Mouse (Mus musculus) lung, postnatal 25 days (tissue): ENCODE results near the gene Skap2.

ENCODE experiments used
- DNase-seq: peaks from one replicate; pipeline ENCODE4 v3.0.0; 2022; ENCODE audit warnings: low spot score

Gene Skap2

GRCm38 (mm10) chr6:52012409-52013244 is at the start of gene Skap2:
Skap2 (minus strand) TSS chr6:52012549.
- peak; percentile 100 for DNase-seq

- no peak for DNase-seq
Measured at GRCm38 (mm10) chr6:52058899-52059448, 46.6 kb upstream of the Skap2 start.

DNA sequence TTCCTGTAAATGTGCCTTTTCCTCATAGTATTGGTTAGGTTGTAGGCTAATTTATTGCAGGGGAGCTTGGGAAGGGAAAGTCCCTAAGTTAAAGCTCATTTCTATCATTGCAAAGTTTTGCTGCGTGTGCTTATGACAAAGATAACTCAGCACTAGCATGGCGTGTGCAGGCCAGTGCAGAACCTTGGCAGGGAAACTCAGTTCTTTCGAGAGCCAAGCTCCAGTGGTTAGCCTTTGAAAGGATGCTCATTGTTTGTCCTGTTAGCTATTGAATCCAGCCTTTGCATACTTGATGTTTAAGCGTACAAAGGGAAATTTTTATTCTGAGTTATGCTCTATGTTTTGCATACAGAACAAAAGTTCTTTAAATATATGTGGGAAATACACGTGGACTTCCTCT is 45.8 kb upstream of the Skap2 start:
- no peak for DNase-seq

GRCm38 (mm10) chr6:52053567-52054561 is 41.5 kb upstream of the Skap2 start:
- DNase-seq = no peak

- DNase-seq = no peak
Measured at GRCm38 (mm10) chr6:52050062-52050461, 37.7 kb upstream of the Skap2 start.

- no peak for DNase-seq
Measured at GRCm38 (mm10) chr6:52045517-52045916, 33.2 kb upstream of the Skap2 start.

DNA sequence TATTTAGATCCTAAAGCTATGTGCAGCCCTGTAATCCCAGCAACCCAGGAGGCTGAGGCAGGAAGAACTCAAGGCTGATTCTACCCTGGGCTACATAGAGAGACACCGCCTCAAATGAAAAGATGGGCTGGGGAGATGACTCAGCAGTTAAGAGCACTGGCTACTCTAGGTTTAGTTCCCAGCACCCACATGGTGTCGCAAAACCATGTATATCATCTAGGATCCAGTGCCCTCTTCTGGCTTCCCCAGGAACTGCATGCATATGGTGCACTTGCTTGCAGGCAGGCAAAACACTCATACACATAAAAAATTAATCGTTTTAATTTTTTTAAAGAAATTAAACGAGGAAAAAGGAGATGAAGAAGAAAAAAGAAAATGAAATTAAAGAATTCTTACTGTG is 23.7 kb upstream of the Skap2 start:
- no peak for DNase-seq

DNA sequence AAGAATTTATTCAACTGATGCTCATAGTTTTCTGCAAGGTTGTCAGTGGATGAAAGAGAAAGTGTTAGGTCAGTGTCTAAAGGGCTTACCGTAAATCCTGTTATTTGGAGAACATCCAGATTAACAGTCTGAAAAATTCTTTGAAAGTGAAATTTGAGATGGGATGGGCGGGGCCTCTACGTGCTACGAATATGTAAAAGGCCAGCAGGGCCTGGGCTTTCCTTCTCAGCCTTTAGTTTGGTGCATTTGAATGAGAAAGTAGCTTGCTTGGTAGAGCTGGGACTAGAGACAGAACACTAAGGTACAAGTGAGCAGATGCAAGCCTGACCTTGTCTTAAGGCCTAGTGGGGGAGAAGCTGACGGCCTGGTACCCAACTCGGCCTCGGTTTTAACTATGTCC is 18.8 kb upstream of the Skap2 start:
- DNase-seq = no peak

DNA sequence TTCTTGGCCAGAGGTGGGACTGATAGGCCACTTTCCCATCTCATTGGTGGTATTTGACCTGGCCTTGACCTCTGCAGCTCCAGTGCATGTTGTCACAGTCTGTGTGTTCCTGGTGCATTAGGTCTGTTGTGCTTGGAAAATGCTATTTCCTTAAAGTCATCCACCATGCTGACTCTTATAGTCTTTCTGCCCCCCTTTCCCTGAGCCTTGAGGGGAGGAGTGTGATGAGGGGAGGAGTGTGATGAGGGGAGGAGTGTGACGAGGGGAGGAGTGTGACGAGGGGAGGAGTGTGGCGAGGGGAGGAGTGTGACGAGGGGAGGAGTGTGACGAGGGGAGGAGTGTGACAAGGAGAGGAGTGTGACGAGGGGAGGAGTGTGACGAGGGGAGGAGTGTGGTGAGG is 15.8 kb upstream of the Skap2 start:
- DNase-seq = no peak

DNA sequence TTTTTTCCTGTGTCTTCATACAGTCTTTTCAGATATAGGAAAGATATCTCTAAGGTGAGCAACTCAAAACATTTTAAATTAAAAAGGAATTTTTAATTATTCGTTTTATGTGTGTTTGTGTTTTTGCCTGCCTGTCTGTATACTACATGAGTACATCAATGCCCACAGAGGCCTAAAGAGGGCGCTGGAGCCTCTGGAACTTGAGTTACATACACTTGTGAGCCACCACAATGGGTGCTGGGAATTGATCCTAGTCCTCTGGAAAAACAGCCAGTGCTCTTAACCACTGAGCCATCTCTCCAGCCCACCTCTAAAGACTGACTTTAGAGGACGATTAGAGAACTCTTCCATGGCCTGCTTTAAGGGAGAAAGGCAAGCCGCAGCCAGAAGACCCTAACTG is 14.8 kb upstream of the Skap2 start:
- DNase-seq = no peak

- peak; percentile 49 for DNase-seq
Measured at GRCm38 (mm10) chr6:52026281-52026680, 13.9 kb upstream of the Skap2 start.

DNA sequence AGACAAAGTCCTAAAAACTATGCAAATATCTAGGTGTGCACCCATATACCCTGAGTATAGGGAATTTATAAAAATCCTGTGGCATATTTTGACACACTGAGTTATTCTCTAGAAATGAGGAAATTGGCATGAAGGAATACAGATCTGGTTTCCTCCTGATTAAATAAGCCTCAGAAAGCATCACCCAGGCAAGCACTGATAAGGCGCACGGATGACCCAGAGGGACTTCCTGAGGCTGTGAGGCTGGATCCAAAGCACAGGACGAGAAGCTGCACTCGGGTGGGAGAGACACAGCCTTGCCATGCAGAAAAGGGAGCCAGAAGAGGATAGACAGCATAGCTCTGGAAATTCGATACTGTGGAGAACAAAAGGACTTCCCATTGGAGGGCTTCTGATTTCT is 12.4 kb upstream of the Skap2 start:
- DNase-seq = no peak

DNA sequence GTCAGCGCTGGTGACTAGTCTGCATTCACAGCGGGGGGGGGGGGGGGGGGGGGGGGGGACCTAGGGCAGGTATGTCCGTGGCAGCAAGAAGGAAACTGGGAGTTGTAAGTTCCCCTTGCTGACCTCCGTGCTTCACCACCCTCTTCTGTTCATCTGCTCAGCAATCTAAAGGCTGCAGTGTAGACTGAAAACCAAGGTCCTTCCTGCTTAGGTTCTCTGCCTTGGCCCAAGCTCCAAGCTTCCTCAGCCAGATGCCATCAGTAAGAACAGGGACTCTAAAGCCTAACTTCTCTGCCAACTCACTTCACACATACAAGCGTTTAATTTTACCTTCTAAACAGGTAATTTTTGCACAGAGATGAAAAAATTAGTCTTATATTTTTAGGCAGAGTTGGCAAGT is 10.0 kb upstream of the Skap2 start:
- no peak for DNase-seq

DNA sequence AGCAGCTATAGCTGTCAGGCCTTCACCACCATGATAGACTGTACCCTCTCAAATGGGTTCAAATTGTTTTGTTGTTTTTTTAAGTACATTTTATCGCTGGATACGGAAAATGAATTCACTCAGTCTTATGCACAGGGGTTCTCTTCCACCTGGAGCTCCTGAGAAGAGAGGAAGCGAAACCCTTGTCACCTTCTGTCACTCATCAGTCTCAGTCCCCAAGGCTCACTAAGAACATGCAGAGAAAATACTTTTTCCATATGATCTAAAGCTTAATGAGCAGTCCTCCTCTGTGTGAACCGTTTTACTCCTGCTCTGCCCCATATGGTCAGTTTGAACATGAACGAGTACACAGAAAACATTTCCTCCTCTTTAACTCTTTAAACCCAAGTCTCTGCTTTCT is 7.9 kb upstream of the Skap2 start:
- DNase-seq = no peak

DNA sequence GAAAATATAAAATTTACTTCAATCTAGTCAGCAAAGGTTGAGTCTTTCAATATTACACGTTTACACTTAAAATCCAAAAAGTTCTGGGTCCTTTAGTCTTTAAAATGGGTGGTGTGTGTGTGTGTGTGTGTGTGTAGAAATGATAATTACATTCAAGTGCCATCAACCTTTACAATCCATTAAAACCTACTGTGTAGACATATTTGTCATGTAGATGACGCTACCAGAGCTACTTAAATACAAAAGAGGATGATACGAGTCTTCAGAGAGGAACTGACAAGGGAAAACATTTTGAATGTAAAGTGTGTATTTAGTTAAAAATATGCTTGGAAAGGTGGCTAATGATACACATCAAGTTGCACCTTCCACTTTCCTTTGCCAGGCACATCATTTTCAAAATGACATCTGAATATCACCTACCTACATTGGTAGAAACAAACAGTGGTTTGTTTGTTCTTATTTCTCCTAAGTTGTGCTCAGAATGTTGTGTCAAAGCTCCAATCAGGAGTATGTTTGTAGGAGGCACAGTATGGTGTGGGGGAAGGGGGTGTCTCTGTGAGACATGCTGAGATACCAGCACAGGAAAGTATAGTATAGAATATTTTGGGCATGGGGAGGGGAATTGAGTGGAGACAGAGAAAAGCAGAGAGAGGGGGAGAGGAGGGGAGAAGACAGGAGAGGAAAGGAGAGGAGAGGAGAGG is 1.0 kb upstream of the Skap2 start:
- DNase-seq = no peak

DNA sequence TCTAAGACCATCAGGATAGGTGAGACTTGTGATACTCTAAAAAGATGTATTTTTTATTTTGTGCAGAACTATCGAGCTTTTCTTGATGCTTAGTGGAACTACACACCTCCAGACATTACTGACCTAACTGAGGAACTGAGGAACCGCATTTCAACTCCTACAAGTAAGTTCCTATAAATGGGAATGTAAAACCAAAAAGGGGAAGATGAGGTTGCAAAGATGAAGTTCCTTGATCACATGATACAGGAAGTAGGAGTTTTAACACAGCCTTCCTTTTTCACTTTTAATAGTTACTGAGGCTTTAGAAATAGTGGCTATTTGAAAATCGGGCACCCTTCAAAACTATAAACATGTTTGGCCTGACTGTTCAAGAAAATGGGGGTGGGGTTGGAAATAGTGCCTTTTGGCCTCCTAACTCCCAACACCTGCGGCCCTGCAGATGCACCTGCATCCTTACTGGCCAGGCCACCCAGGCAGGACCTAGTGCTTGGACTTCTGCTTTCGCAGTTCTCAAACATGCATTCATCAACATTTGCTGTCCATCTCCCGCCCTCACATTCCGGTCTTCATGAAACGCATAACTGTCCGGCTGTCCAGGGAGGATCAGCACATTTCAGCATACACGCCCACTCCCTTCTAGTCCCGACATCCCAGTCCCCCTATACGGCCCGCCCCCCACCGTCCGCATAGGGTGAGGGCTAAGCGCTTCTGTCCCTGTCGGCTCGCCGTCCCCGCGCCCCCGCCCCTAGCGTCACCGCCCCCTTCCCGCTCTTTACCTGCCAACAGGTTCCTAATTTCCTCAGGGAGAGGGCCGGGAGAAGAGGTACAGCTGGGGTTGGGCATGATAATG is 565 bp downstream of the Skap2 start:
- DNase-seq = peak; percentile 31

- DNase-seq = no peak
Measured at GRCm38 (mm10) chr6:52009385-52009784, 3.0 kb downstream of the Skap2 start.

- DNase-seq = no peak
Measured at GRCm38 (mm10) chr6:52008757-52009156, 3.6 kb downstream of the Skap2 start.

GRCm38 (mm10) chr6:52006649-52007218 is 5.6 kb downstream of the Skap2 start:
- DNase-seq = no peak

DNA sequence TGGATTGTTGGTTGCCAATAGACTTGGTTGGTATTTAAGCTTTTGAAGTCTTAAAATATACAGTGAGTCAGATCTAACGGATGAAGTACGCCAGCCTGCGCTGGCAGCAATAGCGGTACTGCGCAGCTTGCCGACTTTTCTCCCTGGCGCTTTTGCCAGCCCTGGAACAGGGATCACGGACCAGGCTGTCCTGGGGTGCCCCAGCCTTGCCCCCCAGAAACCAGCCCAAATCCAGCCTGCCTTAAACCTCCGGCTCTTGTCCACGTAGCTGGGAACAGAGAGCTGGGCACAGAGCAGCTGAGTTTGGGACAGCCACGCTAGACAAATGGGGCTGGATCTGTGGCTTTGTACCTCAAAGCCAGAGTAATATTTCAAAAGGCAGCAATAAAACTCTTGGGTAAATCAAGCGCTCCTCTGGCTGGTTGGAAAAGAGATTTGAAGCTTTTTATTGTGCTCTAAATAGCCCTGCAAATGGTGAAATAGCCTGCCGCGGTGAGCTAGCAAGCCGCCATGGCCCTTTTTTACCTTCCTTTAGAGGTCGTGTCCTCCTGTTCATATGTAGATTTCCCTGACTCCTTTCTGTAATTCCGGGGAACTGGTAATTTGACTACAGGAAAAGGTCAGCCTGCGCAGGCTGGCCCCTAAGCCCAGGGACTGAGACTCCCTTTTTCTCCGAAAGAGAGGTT is 6.2 kb downstream of the Skap2 start:
- no peak for DNase-seq
